Mouse (Mus musculus): ENCODE results near the gene Rab3gap2.

DNA sequence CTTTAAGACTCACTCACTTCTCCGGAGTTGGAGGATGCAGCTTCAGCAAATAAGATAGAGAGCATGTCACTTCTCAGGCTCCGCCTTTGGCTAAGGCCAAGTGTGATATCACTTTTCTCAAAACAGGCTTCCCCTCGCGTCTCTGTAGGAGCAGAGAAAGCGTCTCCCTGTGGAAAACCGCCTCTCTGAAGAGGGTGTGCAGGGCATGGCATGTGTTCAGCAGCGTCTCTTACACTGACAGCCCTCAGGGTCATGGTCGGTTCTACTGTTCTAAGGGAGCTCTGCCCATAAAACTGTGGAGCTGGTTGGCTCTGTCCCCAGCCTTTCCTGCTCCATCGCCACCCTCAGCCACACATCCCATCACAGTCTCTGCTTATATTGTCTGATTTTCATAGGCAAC, 75.4 kb downstream of the Rab3gap2 start:
- TF ChIP-seq HCFC1 (IDR thresholded peaks at IDR 0.05; ENCODE audit: borderline replicate concordance, insufficient read depth, low read length) = no peak
- TF ChIP-seq ZC3H11A (IDR thresholded peaks at IDR 0.05; ENCODE audit: borderline replicate concordance, low read depth, low read length) = no peak

Data from ES-E14 (cell line).